ENCODE assay signal across 10 mouse cellular contexts in genomic region chr3:69373544-69374306, GRCm38 (mm10). TPM values are rescaled to one million over a fixed set of nuclear protein-coding genes. Genes with fewer than 3 reads are reported as not detected.
DNase-seq lines count a peak whose midpoint lies in the region; ATAC-seq and TF ChIP-seq lines count a peak whose summit lies in the region.
"Had no signal": no experiment of that assay in that cellular context is flagged by ENCODE, and none has a peak within 500 bp of the region (broad histone marks: within the 10 kb centered on the region; RNA-seq: fewer than 3 reads in every experiment).

No protein-coding gene starts in this region.

- no peak for ATAC-seq in heart, embryonic 12.5 days (ENCODE audit: insufficient number of reproducible peaks, low FRiP score)
- peak; percentile 71; the same call in 1 of the 2 replicates for ATAC-seq in G1E (ENCODE audit: extremely low read depth, insufficient number of reproducible peaks, low FRiP score, poor library complexity, severe bottlenecking)
- ATAC-seq in midbrain, embryonic 13.5 days = peak; percentile 63; the same call in 1 of the 2 replicates
- no peak for ATAC-seq in kidney, embryonic 16.5 days (ENCODE audit: low FRiP score, low TSS enrichment)

- no peak overlapping the region for H3K27ac ChIP-seq in heart, embryonic 12.5 days (ENCODE audit: poor library complexity, severe bottlenecking)
- no peak overlapping the region for H3K27ac ChIP-seq in midbrain, embryonic 13.5 days
- no peak overlapping the region for H3K27ac ChIP-seq in kidney, embryonic 16.5 days (ENCODE audit: low read length)
- H3K27ac ChIP-seq: embryonic facial prominence, embryonic 15.5 days; limb, embryonic 13.5 days had no signal

- no peaks in the 10 kb centered on the region for H3K36me3 ChIP-seq in heart, embryonic 12.5 days
- no peaks in the 10 kb centered on the region for H3K36me3 ChIP-seq in G1E (replicated peaks)
- no peaks in the 10 kb centered on the region for H3K36me3 ChIP-seq in midbrain, embryonic 13.5 days
- no peaks in the 10 kb centered on the region for H3K36me3 ChIP-seq in kidney, embryonic 16.5 days (ENCODE audit: insufficient read depth, low read length)
- H3K36me3 ChIP-seq: embryonic facial prominence, embryonic 15.5 days; limb, embryonic 13.5 days had no signal

- H3K9ac ChIP-seq in heart, embryonic 12.5 days = no peak overlapping the region
- H3K9ac ChIP-seq in midbrain, embryonic 13.5 days (replicated peaks) = no peak overlapping the region
- H3K9ac ChIP-seq in kidney, embryonic 16.5 days (replicated peaks; ENCODE audit: low read length) = no peak overlapping the region
- H3K9ac ChIP-seq: embryonic facial prominence, embryonic 15.5 days; limb, embryonic 13.5 days had no signal

- intact Hi-C loops in heart, postnatal 10 days (cut with DNase I) = no loop called here

- no peaks in the 10 kb centered on the region for H3K27me3 ChIP-seq in heart, embryonic 12.5 days (replicated peaks)
- H3K27me3 ChIP-seq in G1E (ENCODE audit: insufficient read depth, low read length) = no peaks in the 10 kb centered on the region; the same call in 1 of the 2 replicates
- no peaks in the 10 kb centered on the region for H3K27me3 ChIP-seq in midbrain, embryonic 13.5 days
- no peaks in the 10 kb centered on the region for H3K27me3 ChIP-seq in kidney, embryonic 16.5 days (ENCODE audit: insufficient read depth, low read length)
- H3K27me3 ChIP-seq: embryonic facial prominence, embryonic 15.5 days; limb, embryonic 13.5 days had no signal

- H3K9me3 ChIP-seq in heart, embryonic 12.5 days (replicated peaks) = no peaks in the 10 kb centered on the region
- H3K9me3 ChIP-seq in G1E (replicated peaks) = no peaks in the 10 kb centered on the region
- H3K9me3 ChIP-seq in midbrain, embryonic 13.5 days = no peaks in the 10 kb centered on the region
- peaks cover 5% of the 10 kb centered on the region for H3K9me3 ChIP-seq in kidney, embryonic 16.5 days (ENCODE audit: low read length)
- H3K9me3 ChIP-seq: embryonic facial prominence, embryonic 15.5 days had no signal

- no peak for TF ChIP-seq CTCF in G1E (IDR thresholded peaks at IDR 0.05; ENCODE audit: low read depth, low read length)

- no peak overlapping the region for H3K4me3 ChIP-seq in heart, embryonic 12.5 days
- H3K4me3 ChIP-seq in G1E (ENCODE audit: low read depth, low read length) = peak overlapping the region; percentile 22; the same call in 1 of the 2 replicates
- no peak overlapping the region for H3K4me3 ChIP-seq in midbrain, embryonic 13.5 days (replicated peaks)
- no peak overlapping the region for H3K4me3 ChIP-seq in kidney, embryonic 16.5 days (ENCODE audit: low read length)
- H3K4me3 ChIP-seq: embryonic facial prominence, embryonic 15.5 days; limb, embryonic 13.5 days had no signal

- no peaks in the 10 kb centered on the region for H3K4me1 ChIP-seq in heart, embryonic 12.5 days (replicated peaks)
- H3K4me1 ChIP-seq in G1E (ENCODE audit: insufficient read depth, low read depth, low read length) = peaks cover 9% of the 10 kb centered on the region
- H3K4me1 ChIP-seq in midbrain, embryonic 13.5 days (replicated peaks) = peaks cover 8% of the 10 kb centered on the region
- H3K4me1 ChIP-seq in kidney, embryonic 16.5 days (ENCODE audit: insufficient read depth, low read length) = no peaks in the 10 kb centered on the region
- H3K4me1 ChIP-seq: embryonic facial prominence, embryonic 15.5 days; limb, embryonic 13.5 days had no signal

- 74% methylated on average over 10 of the region's 10 CpGs for WGBS in heart, embryonic 12.5 days
- 61% methylated on average over 10 of the region's 10 CpGs for WGBS in midbrain, embryonic 13.5 days
- WGBS in kidney, embryonic 16.5 days = 80% methylated on average over 10 of the region's 10 CpGs

- H3K4me2 ChIP-seq in heart, embryonic 12.5 days = no peak overlapping the region
- H3K4me2 ChIP-seq in midbrain, embryonic 13.5 days (replicated peaks) = no peak overlapping the region
- no peak overlapping the region for H3K4me2 ChIP-seq in kidney, embryonic 16.5 days (replicated peaks; ENCODE audit: low read depth, low read length)
- H3K4me2 ChIP-seq: embryonic facial prominence, embryonic 15.5 days; limb, embryonic 13.5 days had no signal

- peak; percentile 30 for DNase-seq in heart, adult 11 months
- DNase-seq in G1E (ENCODE audit: low spot score) = peak; percentile 7
- DNase-seq in frontal cortex, postnatal 36 days (ENCODE audit: low spot score in 2 of 2) = peak; percentile 78 to 85
- DNase-seq in c-Kit-positive CD71-positive TER-119-positive erythroid progenitor cells, embryonic 14.5 days (ENCODE audit: low spot score) = no peak
- DNase-seq in heart, postnatal 10 days = no peak

RNA-seq across cellular contexts. Expression of gene Ppm1l, which starts 57.1 kb away (rescaled TPM):
- 9.8 and 11.8 TPM in 2 replicates for polyA plus RNA-seq in heart, embryonic 12.5 days (2016; fragmentation: Nextera tagmentation; extraction: Ambion mirVana)
- total RNA-seq in G1E (2014; fragmentation: Nextera tagmentation) = 12.8 and 16.6 TPM in 2 replicates
- 4.2 and 5.6 TPM in 2 replicates for total RNA-seq in G1E (2017)
- 1.5 TPM in 2 replicates for polyA plus RNA-seq in G1E (2012)
- 20.9 and 23.8 TPM in 2 replicates for polyA plus RNA-seq in midbrain, embryonic 13.5 days (2015; fragmentation: Nextera tagmentation; extraction: Ambion mirVana)
- 10 to 100 TPM; 23.6 to 24.2 TPM for total RNA-seq in heart, postnatal 10 days (2021)
- polyA plus RNA-seq in kidney, embryonic 16.5 days (2015; fragmentation: Nextera tagmentation; extraction: Ambion mirVana) = 5.7 and 6.0 TPM in 2 replicates

Comparison
In these comparisons a context has a peak if more than half of its experiments do, and no peak if none do; other contexts are left out.
1. DNase-seq: peak in heart, adult 11 months (single experiment), G1E (single experiment) and frontal cortex, postnatal 36 days (2 of 2); none in c-Kit-positive CD71-positive TER-119-positive erythroid progenitor cells, embryonic 14.5 days (single experiment) and heart, postnatal 10 days (0 of 2).
2. ATAC-seq: peak in G1E (single experiment) and midbrain, embryonic 13.5 days (single experiment); none in heart, embryonic 12.5 days (single experiment) and kidney, embryonic 16.5 days (single experiment).